In genomic region chr6:17087485-17087884, GRCm38 (mm10) we compare ENCODE assay signal across 7 mouse cellular contexts. TPM values are rescaled to one million over a fixed set of nuclear protein-coding genes. Genes with fewer than 3 reads are reported as not detected.
A peak's percentile ranks its signal among the peaks of the same experiment; 100 is the strongest.
DNase-seq lines count a peak whose midpoint lies in the region; ATAC-seq and TF ChIP-seq lines count a peak whose summit lies in the region.

No protein-coding gene starts in this region.

- H3K27me3 ChIP-seq in MEL (ENCODE audit: control insufficient read depth in 1 of 2, insufficient read depth in 2 of 2, low read length in 2 of 2): no peaks in the 10 kb centered on the region
- H3K27me3 ChIP-seq in midbrain, embryonic 13.5 days: no peaks in the 10 kb centered on the region

- no peak overlapping the region for H3K9ac ChIP-seq in MEL (ENCODE audit: control insufficient read depth, low read depth, low read length, poor library complexity, severe bottlenecking)
- no peak overlapping the region for H3K9ac ChIP-seq in midbrain, embryonic 13.5 days (replicated peaks)

- no peak overlapping the region for H3K4me3 ChIP-seq in MEL (ENCODE audit: control insufficient read depth in 1 of 2, insufficient read depth in 1 of 2, low read depth in 2 of 2, low read length in 2 of 2)
- no peak overlapping the region for H3K4me3 ChIP-seq in midbrain, embryonic 13.5 days (replicated peaks)

- TF ChIP-seq POLR2A in MEL (IDR thresholded peaks at IDR 0.05; ENCODE audit: control insufficient read depth in 1 of 2, insufficient read depth in 1 of 2, low read depth in 1 of 2, low read length in 2 of 2, poor library complexity in 1 of 2): no peak

- no peaks in the 10 kb centered on the region for H3K79me2 ChIP-seq in MEL (ENCODE audit: control insufficient read depth, insufficient read depth, low read length, poor library complexity)

- DNase-seq in CD4-positive, CD25-positive, alpha-beta regulatory T cell, adult 2 months (ENCODE audit: low read depth, low spot score): peak; percentile 85
- DNase-seq in MEL (ENCODE audit: low read depth, low spot score): peak; percentile 11
- peak; percentile 33 to 45 for DNase-seq in cerebellum, postnatal 36 days
- DNase-seq in heart, postnatal 14 days: peak; percentile 73 to 82
- DNase-seq in left cerebral cortex, adult 11 months (ENCODE audit: low spot score): peak; percentile 28
- peak; percentile 49 to 81 for DNase-seq in spleen, postnatal 4 days (ENCODE audit: low spot score in 2 of 2)

- peak; percentile 29 to 54 (median 32) for TF ChIP-seq CTCF in MEL (IDR thresholded peaks at IDR 0.05 in 2 of 3, conservative IDR thresholded peaks at IDR 0.05 in 1 of 3; ENCODE audit: control insufficient read depth in 1 of 3, insufficient read depth in 1 of 3, low read depth in 2 of 3, low read length in 3 of 3, poor library complexity in 1 of 3, severe bottlenecking in 1 of 3)

- intact Hi-C loops in heart, postnatal 14 days (cut with DNase I): loop anchor here (1.0 to 2.0 kb wide), 2 partner anchors 59 to 63 kb away; no protein-coding TSS in a partner anchor

- H3K4me1 ChIP-seq in MEL (ENCODE audit: control insufficient read depth in 1 of 2, insufficient read depth in 2 of 2, low read length in 2 of 2): no peaks in the 10 kb centered on the region
- no peaks in the 10 kb centered on the region for H3K4me1 ChIP-seq in midbrain, embryonic 13.5 days (replicated peaks)

- no peak overlapping the region for H3K4me2 ChIP-seq in midbrain, embryonic 13.5 days (replicated peaks)

- H3K27ac ChIP-seq in MEL (ENCODE audit: control insufficient read depth, low read depth, low read length): no peak overlapping the region
- H3K27ac ChIP-seq in midbrain, embryonic 13.5 days: no peak overlapping the region

- H3K9me3 ChIP-seq in MEL (replicated peaks; ENCODE audit: insufficient read depth, low read length): no peaks in the 10 kb centered on the region
- H3K9me3 ChIP-seq in midbrain, embryonic 13.5 days: no peaks in the 10 kb centered on the region

- no peak for TF ChIP-seq EP300 in MEL (IDR thresholded peaks at IDR 0.05; ENCODE audit: low read depth in 1 of 2, low read length in 2 of 2)

- peak; percentile 14; the same call in 1 of the 2 replicates for ATAC-seq in midbrain, embryonic 13.5 days

- WGBS in midbrain, embryonic 13.5 days: 66% methylated on average over 6 of the region's 6 CpGs

- H3K36me3 ChIP-seq in MEL (ENCODE audit: control insufficient read depth in 1 of 2, insufficient read depth in 2 of 2, low read length in 2 of 2): no peaks in the 10 kb centered on the region
- H3K36me3 ChIP-seq in midbrain, embryonic 13.5 days: no peaks in the 10 kb centered on the region

- TF ChIP-seq RAD21 in MEL (IDR thresholded peaks at IDR 0.05; ENCODE audit: low read depth, low read length): no peak; the same call in 1 of the 2 replicates

TF ChIP-seq in MEL, 35 proteins besides CTCF, POLR2A, EP300 and RAD21:
- TF ChIP-seq MYC (IDR thresholded peaks at IDR 0.05; ENCODE audit: low read depth, low read length): no peak
- TF ChIP-seq ELF1 (IDR thresholded peaks at IDR 0.05; ENCODE audit: low read depth, low read length): no peak
- no peak for TF ChIP-seq CHD1 (IDR thresholded peaks at IDR 0.05; ENCODE audit: low read depth, low read length)
- no peak for TF ChIP-seq MEF2A (IDR thresholded peaks at IDR 0.05; ENCODE audit: extremely low read depth, insufficient replicate concordance, low read depth, low read length, poor library complexity, severe bottlenecking)
- TF ChIP-seq BHLHE40 (IDR thresholded peaks at IDR 0.05; ENCODE audit: borderline replicate concordance, low read depth, low read length): no peak

RNA-seq across cellular contexts. Expression of gene Tes, which starts 22.5 kb away (rescaled TPM):
- total RNA-seq in MEL (2012; rRNA removed): not detected in 2 replicates
- not detected for polyA plus RNA-seq in MEL (2012; ENCODE audit: insufficient read depth in 1 of 2, insufficient read length in 2 of 2, low read depth in 1 of 2, low replicate concordance in 2 of 2, missing spikeins in 1 of 2)
- 1 to 10 TPM; 5.8 to 8.9 TPM for total RNA-seq in heart, postnatal 14 days (2021)
- polyA plus RNA-seq in midbrain, embryonic 13.5 days (2015; fragmentation: Nextera tagmentation; extraction: Ambion mirVana): 25.5 and 27.2 TPM in 2 replicates

Comparison
In these comparisons a context has a peak if more than half of its experiments do, and no peak if none do; other contexts are left out.
1. DNase-seq: peak in every context shown above with its lines; median percentile 85 in CD4-positive, CD25-positive, alpha-beta regulatory T cell, adult 2 months; 78 in heart, postnatal 14 days; 65 in spleen, postnatal 4 days; 39 in cerebellum, postnatal 36 days; 28 in left cerebral cortex, adult 11 months; 11 in MEL.